Mouse (Mus musculus) cerebellum, adult 8-10 months (tissue): Measurements from ENCODE around the gene Rnf7.

Experiments used
- DNase-seq: peaks from one replicate; pipeline ENCODE4 v3.0.0; 2022

Gene Rnf7

DNA sequence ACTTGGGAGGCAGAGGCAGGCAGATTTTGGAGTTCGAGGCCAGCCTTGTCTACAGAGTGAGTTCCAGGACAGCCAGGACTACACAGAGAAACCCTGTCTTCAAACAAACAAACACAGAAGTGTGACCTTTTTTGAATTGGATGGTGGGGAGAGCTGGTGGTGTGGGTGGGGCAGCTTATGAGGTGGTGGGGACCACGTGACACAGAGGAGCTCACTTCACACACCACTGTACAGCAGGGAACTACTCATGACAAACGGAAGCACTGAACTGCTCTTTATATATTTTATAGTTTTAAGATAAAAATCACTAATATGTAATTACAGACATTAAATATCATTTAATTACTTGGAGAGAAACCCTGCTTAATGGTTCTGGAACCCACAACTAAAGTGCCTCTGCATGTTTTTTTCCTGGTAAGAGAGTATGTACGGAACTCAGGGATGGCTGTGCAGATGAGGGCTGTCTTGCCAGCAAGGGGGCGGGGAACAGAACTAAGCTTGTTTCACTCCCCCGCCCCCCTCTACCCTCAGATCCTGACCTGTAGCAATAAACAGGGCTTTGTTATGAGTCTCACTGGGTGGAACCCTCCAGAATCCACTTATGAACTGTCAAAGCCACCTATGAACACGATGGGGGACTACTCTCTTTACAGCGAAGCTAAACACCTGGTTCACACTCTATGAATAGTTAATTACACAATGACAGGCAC is 8.8 kb downstream of the Rnf7 start:
- DNase-seq, result no peak

DNA sequence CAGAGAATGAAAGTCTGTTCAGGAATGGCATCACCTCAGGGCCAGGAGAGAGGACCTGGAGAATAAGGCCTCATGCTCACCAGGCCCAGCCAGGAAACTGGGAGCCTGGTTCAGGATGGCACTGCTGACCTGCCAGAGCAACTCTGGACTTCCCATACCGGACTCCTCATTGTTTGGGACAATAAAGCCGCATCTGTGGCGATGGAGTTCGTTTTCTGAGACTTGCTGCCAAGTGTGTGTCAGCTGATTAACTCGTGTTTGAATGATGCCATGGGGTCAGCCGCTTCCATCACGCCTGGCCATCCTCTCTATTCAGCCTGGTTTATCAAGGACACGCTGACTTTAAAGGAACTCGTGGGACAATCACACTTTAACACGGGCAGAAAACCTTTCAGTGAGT is 14.8 kb downstream of the Rnf7 start:
- no peak for DNase-seq

GRCm38 (mm10) chr9:96461607-96462006 is 16.9 kb downstream of the Rnf7 start:
- no peak for DNase-seq

DNA sequence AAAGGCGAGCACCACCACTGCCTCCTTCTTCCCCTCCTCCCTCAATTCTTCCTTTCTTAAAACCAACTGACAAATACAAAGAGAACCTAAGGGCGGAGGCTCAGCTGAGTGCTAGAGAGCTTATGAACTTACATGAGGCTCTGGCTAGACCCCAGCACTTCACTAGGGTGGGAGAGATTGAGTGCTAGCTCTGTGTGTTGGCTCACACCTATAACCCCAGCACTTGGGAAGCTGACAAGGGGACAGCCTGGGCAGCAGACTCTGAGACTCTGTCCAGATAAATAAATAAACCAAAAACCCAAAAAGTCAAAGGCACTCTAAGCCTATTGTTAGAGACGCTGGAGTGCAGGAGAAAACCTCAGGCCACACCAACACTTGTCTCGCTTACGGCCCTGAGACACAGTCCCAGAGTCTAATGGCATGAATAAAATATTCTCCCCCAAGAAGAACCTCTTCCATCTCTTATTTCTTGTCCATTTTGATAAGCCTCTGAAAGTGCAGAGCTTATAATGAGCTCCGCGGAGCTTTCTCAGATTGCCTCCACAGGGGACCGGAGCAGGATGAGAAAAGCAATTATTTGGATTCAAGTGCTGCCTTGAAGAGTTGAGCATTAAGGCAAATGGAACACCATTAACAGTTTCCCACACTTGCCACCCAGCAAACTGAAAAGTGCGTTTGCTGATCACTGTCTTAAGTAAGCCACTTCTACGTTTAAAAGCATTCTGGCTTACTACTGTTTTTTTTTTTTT is 18.2 kb downstream of the Rnf7 start:
- no peak for DNase-seq

DNA sequence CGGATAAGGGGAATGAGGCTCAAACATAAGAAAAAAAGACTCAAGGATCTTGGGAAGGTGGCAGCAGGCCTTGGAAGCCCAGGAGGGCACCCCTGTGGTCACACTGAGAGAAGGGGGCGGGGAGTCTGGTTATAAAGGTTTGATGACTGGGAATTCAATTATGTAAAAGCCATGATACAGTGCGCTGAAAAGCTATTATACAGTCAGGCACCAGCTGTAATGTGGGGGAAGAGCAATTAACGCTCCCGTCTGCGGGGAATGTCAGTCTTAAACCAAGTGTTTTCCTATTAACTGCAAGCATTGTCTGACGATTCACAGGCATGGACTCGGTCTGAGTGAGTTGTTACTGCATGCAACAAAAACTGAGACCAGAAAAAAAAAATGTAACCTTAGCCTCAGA is 22.9 kb downstream of the Rnf7 start:
- DNase-seq, result no peak

DNA sequence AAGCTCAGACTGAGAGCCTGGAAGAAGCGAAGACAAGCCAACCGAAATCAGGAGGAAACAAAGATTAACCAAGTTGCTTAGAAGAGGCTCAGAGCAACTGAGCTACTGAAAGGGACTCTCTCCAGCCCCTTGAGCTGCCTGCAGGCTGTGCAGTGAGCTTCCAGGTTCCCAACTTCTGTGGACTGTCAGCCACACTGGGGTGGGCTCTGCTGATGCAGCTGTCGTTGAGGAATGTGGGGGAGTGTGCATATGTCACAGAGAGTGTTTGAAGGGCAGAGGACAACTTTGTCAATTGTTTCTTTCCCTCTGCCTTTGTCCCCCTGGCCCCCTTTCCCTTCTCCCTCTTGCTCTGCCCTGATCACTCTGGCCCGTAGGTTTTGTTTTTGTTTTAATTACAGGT is 25.5 kb downstream of the Rnf7 start:
- no peak for DNase-seq

GRCm38 (mm10) chr9:96450900-96451720 is 27.4 kb downstream of the Rnf7 start:
- no peak for DNase-seq

DNA sequence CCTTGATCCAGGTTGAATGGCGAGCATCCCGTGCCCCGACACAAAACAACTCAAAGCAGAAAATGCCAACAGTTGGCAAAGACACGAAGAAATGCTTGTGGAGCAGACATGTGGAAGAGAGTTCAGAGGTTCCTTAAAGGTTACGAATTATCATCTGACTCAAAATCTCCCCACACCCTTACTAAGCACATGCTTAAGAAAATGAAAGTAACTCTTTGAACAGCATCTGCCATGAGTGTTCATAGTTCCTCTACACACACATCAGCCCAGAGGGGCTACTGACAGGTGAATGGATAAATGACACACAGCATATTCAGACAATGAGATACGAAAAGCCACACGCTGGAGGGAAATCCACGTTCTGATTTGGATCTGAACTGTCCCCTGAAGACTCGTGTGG is 29.0 kb downstream of the Rnf7 start:
- DNase-seq, result no peak

DNA sequence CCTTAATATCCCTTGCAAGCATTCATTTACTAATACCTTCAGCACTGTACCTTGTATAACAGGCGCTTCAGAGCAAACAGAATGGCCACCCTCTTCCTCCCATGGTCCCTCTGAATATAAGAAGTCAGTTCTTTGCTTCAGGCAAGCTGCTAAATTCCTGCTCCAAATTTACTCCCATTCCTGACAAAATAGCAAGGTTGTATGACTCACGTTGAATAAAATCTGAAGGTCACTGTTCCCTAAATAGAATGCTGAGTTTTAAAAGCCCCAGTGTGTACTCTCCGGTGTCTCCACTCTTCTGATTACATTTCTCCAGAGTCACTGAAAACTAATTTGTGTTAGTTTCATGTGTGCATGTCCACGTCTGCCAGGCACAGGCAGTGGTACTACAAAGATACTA is 33.1 kb downstream of the Rnf7 start:
- no peak for DNase-seq

DNA sequence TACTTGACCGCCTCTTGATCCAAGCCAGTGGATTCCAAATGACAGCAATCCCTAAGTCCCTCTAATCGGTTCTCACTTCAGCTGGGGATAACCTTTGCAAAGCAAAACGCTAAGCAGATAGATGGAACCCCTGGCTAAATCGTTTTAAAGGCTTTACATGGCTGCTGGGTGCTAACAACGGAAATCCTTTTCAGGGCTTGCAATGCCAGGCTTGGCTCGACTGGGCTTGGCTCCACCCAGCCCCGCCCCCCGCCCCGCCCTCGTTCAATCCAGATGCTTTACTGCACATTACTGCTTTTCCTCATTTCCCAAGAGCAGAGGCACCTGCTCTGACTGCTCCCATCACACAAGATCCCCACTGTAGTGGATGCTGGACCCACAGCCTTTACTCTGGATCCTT is 36.4 kb downstream of the Rnf7 start:
- DNase-seq, result no peak

- peak; percentile 16 for DNase-seq
Observed at GRCm38 (mm10) chr9:96438334-96438871, 40.1 kb downstream of the Rnf7 start.

DNA sequence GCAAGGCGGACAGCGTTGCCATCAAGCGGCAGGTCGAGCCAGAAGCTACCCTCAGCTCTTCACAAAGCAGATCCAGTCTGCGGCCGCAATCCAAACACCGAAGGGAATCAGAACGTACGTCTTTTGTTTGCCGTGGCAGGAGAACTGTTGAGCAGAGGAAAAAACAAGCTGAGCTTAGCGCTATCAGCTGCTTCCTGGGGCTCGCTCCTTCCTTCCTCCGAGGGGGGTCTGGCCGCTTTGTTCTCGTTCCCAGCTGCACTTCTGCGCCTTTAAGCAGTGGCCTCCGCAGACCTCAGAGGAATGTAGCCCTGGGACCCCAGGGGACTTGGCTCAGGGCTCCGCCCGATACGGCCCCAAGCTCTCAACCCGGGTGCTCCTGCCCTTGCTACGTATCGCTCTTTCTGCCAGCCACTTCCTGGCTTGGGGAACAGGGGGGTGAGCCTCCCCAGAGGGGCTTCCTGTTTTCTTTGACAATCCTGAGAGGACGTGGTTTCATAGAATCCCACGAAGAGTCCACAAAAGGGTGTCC is 40.6 kb downstream of the Rnf7 start:
- DNase-seq, result peak; percentile 23

GRCm38 (mm10) chr9:96436901-96437804 is 41.3 kb downstream of the Rnf7 start:
- no peak for DNase-seq

- DNase-seq, result no peak
Observed at GRCm38 (mm10) chr9:96432575-96432974, 45.9 kb downstream of the Rnf7 start.

GRCm38 (mm10) chr9:96431081-96431480 is 47.4 kb downstream of the Rnf7 start:
- no peak for DNase-seq

DNA sequence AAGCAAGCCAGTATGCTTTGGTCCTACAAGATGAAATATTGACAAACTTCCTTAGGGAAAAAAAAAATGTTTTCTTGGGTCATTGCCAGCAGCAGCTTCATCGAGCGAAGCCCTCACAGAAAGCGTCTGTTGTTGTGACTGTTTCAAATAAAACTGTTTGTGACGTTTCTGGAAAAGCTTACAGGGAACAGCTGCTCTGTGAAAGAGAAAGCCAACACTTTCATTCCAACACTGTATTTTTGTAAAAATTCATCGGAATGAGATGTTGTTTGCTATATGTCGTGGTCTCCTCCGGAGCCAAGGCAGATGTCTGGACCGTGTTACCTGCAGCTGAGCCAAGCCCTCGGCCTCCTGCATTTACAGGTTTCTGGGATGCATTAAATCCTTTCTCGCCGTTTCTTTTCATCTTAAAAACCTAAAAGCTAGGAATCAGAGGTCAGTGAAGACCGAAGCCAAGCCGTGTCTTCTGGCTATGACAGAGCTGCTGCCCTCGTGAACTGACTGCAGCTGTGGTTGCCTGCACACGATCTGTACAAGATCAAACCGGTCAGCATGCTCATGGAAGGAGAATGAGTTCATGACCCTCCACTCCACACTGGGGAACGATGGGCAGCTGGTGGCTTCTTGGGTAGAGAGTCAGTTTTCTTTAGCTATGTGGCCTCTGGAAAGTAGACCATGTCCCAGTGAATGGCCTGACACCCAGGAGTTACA is 50.0 kb downstream of the Rnf7 start:
- no peak for DNase-seq

DNA sequence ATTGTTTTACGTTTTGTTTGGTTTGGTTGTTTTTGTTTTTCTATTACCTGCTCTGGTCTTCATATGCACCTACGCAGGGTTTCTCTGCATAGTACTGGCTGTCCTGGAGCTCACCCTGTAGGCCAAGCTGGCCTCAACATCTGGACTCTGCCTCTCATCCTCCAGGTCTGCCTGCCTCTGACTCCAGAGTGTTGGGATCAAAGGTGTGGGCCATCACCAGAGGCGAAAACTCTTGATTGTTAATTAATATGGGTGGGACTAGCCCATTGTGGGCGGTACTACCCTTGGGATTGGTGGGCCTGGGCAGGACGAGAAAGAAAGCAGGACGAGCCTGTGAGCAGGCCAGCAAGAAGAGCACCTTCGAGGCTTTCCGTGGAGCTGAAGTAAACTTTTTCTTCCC is 54.4 kb downstream of the Rnf7 start:
- DNase-seq, result no peak
